Mouse (Mus musculus): Measurements from ENCODE around the gene E130309D02Rik. TPM values are rescaled to one million over a fixed set of nuclear protein-coding genes. Genes with fewer than 3 reads are reported as not detected.

The E130309D02Rik gene
- polyA plus RNA-seq, 1 experiment from 2014 or later, result 14.7 TPM

DNA sequence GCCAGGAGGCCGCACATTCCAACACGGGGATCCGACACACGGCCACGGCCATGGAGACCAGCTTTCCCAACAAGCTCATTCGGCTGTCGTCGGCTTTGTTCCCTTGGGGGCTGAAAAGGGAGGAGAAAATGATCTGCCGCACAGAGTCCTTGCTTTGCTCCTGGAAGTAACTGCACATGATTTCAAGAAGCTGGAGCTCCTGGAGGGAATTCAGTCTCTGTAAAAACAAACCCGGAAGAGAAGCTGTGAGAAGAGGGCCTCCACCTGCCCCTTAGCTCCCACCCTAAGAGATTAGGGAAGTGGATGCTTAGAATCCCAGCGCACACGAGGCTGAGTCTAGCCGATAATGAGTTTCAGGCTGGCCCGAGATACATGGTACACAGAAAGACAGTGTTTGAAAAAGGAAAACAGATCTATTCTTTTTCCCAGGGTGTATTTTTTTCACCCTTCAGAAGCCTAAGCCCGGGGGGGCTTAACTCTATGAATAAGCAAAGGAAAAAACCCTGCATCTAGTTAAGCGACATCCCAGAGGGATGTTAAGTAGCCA is 904 bp downstream of the E130309D02Rik start:
- H3K36me3 ChIP-seq (ENCODE audit: control insufficient read depth, insufficient read depth), result peaks cover 60% of the 10 kb centered on the region
- ATAC-seq, result no peak
- peak overlapping the region; percentile 94 for H3K4me2 ChIP-seq (replicated peaks; ENCODE audit: low read depth)
- no peaks in the 10 kb centered on the region for H3K9me3 ChIP-seq (ENCODE audit: control insufficient read depth)
- H3K27me3 ChIP-seq (replicated peaks; ENCODE audit: control insufficient read depth, insufficient read depth, low read length), result no peaks in the 10 kb centered on the region
- H3K9ac ChIP-seq (ENCODE audit: low read depth, low read length), result peak overlapping the region; percentile 95
- peak overlapping the region; percentile 83 for H3K4me3 ChIP-seq (ENCODE audit: low read depth, low read length)
- 0 out of 2 replicates have a peak overlapping the region, but pooled peaks have one; percentile 87 for H3K27ac ChIP-seq (ENCODE audit: low read depth, low read length)
- 5% methylated on average over 16 of the region's 16 CpGs for WGBS
- H3K4me1 ChIP-seq (replicated peaks; ENCODE audit: control insufficient read depth, insufficient read depth, low read length), result no peaks in the 10 kb centered on the region
- no peak for TF ChIP-seq CTCF (IDR thresholded peaks at IDR 0.05; ENCODE audit: low read depth)

DNA sequence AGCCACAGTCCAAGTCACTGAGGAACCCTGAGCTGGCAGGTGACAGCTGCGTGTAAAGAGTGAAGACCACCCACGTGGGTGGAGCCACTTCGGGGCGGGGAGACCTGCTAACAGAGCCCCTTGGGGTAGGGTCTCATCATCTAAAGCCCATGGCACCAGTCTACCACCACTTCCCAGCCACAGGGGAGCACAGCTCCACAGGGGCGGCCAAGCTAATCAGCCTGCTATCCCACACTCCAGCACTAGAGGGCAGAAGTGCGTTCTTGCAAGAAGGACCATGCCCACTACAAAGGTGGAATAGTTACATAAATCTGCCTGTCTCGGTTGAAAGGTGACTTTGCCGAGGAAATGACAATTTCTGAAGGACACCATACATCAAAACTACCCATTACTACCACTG is 3.3 kb downstream of the E130309D02Rik start:
- no peak for ATAC-seq
- no peak overlapping the region; the same call in 1 of the 2 replicates for H3K9ac ChIP-seq (ENCODE audit: low read depth, low read length)
- H3K4me1 ChIP-seq (replicated peaks; ENCODE audit: control insufficient read depth, insufficient read depth, low read length), result no peaks in the 10 kb centered on the region
- H3K27ac ChIP-seq (ENCODE audit: low read depth, low read length), result no peak overlapping the region
- peaks cover 63% of the 10 kb centered on the region for H3K36me3 ChIP-seq (ENCODE audit: control insufficient read depth, insufficient read depth)
- H3K4me3 ChIP-seq (ENCODE audit: low read depth, low read length), result no peak overlapping the region
- peak; percentile 90 for TF ChIP-seq CTCF (IDR thresholded peaks at IDR 0.05; ENCODE audit: low read depth)
- H3K9me3 ChIP-seq (ENCODE audit: control insufficient read depth), result no peaks in the 10 kb centered on the region
- 58% methylated on average over 8 of the region's 8 CpGs for WGBS
- no peaks in the 10 kb centered on the region for H3K27me3 ChIP-seq (replicated peaks; ENCODE audit: control insufficient read depth, insufficient read depth, low read length)
- H3K4me2 ChIP-seq (replicated peaks; ENCODE audit: low read depth), result no peak overlapping the region

GRCm38 (mm10) chr5:143309916-143310315 is 5.2 kb downstream of the E130309D02Rik start:
- Histone ChIP-seq H3K27ac (ENCODE audit: low read depth, low read length) (no peak overlapping the region), H3K4me2 (replicated peaks; ENCODE audit: low read depth) (no peak overlapping the region), H3K9me3 (ENCODE audit: control insufficient read depth) (no peaks in the 10 kb centered on the region), H3K4me3 (ENCODE audit: low read depth, low read length) (no peak overlapping the region), H3K4me1 (replicated peaks; ENCODE audit: control insufficient read depth, insufficient read depth, low read length) (no peaks in the 10 kb centered on the region), H3K27me3 (replicated peaks; ENCODE audit: control insufficient read depth, insufficient read depth, low read length) (no peaks in the 10 kb centered on the region), H3K9ac (ENCODE audit: low read depth, low read length) (no peak overlapping the region), H3K36me3 (ENCODE audit: control insufficient read depth, insufficient read depth) (peaks cover 72% of the 10 kb centered on the region)
- WGBS, result 97% methylated on average over 7 of the region's 7 CpGs
- no peak for TF ChIP-seq CTCF (IDR thresholded peaks at IDR 0.05; ENCODE audit: low read depth)
- ATAC-seq, result no peak

- no peak for TF ChIP-seq CTCF (IDR thresholded peaks at IDR 0.05; ENCODE audit: low read depth)
- WGBS, result 87% methylated on average over 5 of the region's 5 CpGs
- no peaks in the 10 kb centered on the region for H3K9me3 ChIP-seq (ENCODE audit: control insufficient read depth)
- H3K9ac ChIP-seq (ENCODE audit: low read depth, low read length), result no peak overlapping the region
- no peak overlapping the region for H3K4me3 ChIP-seq (ENCODE audit: low read depth, low read length)
- H3K27ac ChIP-seq (ENCODE audit: low read depth, low read length), result no peak overlapping the region
- ATAC-seq, result no peak
- no peak overlapping the region for H3K4me2 ChIP-seq (replicated peaks; ENCODE audit: low read depth)
- H3K36me3 ChIP-seq (ENCODE audit: control insufficient read depth, insufficient read depth), result peaks cover 78% of the 10 kb centered on the region
- no peaks in the 10 kb centered on the region for H3K4me1 ChIP-seq (replicated peaks; ENCODE audit: control insufficient read depth, insufficient read depth, low read length)
- no peaks in the 10 kb centered on the region for H3K27me3 ChIP-seq (replicated peaks; ENCODE audit: control insufficient read depth, insufficient read depth, low read length)
Observed at GRCm38 (mm10) chr5:143308825-143309224, 6.3 kb downstream of the E130309D02Rik start.

DNA sequence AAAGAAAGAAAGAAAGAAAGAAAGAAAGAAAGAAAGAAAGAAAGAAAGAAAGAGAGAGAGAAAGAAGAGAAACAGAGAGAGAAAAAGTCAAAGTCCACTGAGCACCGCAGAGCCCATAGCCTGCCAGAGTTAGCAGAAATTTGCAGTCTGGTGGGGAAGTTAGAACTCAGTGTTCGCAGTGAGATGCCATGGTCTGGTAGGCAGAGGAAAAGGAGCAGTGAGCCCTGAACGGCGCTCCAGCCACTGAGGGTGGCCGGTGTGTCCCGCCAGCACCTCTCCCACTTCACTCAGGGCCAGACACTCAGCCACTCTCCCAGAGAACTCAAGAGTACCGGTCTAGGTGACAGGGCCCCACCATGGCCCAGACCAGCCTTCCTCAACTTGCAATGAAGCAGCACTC is 10.9 kb downstream of the E130309D02Rik start:
- no peak overlapping the region for H3K9ac ChIP-seq (ENCODE audit: low read depth, low read length)
- H3K27me3 ChIP-seq (replicated peaks; ENCODE audit: control insufficient read depth, insufficient read depth, low read length), result no peaks in the 10 kb centered on the region
- H3K4me3 ChIP-seq (ENCODE audit: low read depth, low read length), result no peak overlapping the region
- WGBS, result 90% methylated on average over 7 of the region's 7 CpGs
- H3K27ac ChIP-seq (ENCODE audit: low read depth, low read length), result no peak overlapping the region
- H3K9me3 ChIP-seq (ENCODE audit: control insufficient read depth), result no peaks in the 10 kb centered on the region
- TF ChIP-seq CTCF (IDR thresholded peaks at IDR 0.05; ENCODE audit: low read depth), result no peak
- no peak for ATAC-seq
- H3K4me2 ChIP-seq (replicated peaks; ENCODE audit: low read depth), result no peak overlapping the region
- H3K4me1 ChIP-seq (replicated peaks; ENCODE audit: control insufficient read depth, insufficient read depth, low read length), result no peaks in the 10 kb centered on the region
- peaks cover 70% of the 10 kb centered on the region for H3K36me3 ChIP-seq (ENCODE audit: control insufficient read depth, insufficient read depth)

DNA sequence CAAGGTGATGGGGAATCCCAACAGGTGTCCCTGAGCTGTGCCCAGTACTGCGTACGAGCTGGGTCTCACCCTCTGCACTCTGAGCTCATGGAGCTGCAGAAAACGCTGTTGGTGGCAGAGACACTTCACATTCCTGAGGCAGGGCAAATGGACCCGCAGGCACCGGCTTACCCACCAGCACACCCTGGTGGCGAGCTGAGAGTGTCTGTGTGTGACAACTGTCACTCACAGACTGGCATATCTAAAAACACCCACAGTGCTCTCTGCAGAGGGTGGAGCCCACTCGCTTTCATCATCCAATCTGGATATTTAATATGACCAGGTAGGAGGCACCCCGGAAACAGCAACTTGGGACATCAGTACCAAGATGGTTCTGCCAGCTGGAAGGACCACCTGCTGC is 13.9 kb downstream of the E130309D02Rik start:
- Histone ChIP-seq H3K9me3 (ENCODE audit: control insufficient read depth) (no peaks in the 10 kb centered on the region), H3K4me1 (replicated peaks; ENCODE audit: control insufficient read depth, insufficient read depth, low read length) (no peaks in the 10 kb centered on the region), H3K36me3 (ENCODE audit: control insufficient read depth, insufficient read depth) (peaks cover 45% of the 10 kb centered on the region), H3K27me3 (replicated peaks; ENCODE audit: control insufficient read depth, insufficient read depth, low read length) (no peaks in the 10 kb centered on the region), H3K27ac (ENCODE audit: low read depth, low read length) (no peak overlapping the region), H3K9ac (ENCODE audit: low read depth, low read length) (no peak overlapping the region), H3K4me2 (replicated peaks; ENCODE audit: low read depth) (no peak overlapping the region), H3K4me3 (ENCODE audit: low read depth, low read length) (no peak overlapping the region)
- no peak for ATAC-seq
- peak; percentile 66 for TF ChIP-seq CTCF (IDR thresholded peaks at IDR 0.05; ENCODE audit: low read depth)
- WGBS, result 74% methylated on average over 8 of the region's 8 CpGs

GRCm38 (mm10) chr5:143299686-143300085 is 15.5 kb downstream of the E130309D02Rik start:
- peak; percentile 82 for TF ChIP-seq CTCF (IDR thresholded peaks at IDR 0.05; ENCODE audit: low read depth)
- H3K9ac ChIP-seq (ENCODE audit: low read depth, low read length), result no peak overlapping the region
- no peak for ATAC-seq
- no peak overlapping the region for H3K4me2 ChIP-seq (replicated peaks; ENCODE audit: low read depth)
- 90% methylated on average over 4 of the region's 4 CpGs for WGBS
- no peak overlapping the region for H3K27ac ChIP-seq (ENCODE audit: low read depth, low read length)
- no peaks in the 10 kb centered on the region for H3K9me3 ChIP-seq (ENCODE audit: control insufficient read depth)
- H3K4me3 ChIP-seq (ENCODE audit: low read depth, low read length), result no peak overlapping the region
- no peaks in the 10 kb centered on the region for H3K27me3 ChIP-seq (replicated peaks; ENCODE audit: control insufficient read depth, insufficient read depth, low read length)
- no peaks in the 10 kb centered on the region for H3K4me1 ChIP-seq (replicated peaks; ENCODE audit: control insufficient read depth, insufficient read depth, low read length)
- H3K36me3 ChIP-seq (ENCODE audit: control insufficient read depth, insufficient read depth), result peaks cover 31% of the 10 kb centered on the region
